Mouse (Mus musculus) C2C12 (cell line): ENCODE results near the gene Zc3h12c.

Experiments used
- CEBPB ChIP-seq: IDR thresholded peaks from one replicate; pipeline ENCODE4 v1.6.1; 2011; ENCODE audit warnings: low read depth, mild to moderate bottlenecking, control low read depth, moderate library complexity
- CTCF ChIP-seq: IDR thresholded peaks from one replicate; pipeline ENCODE4 v1.5.1; 2011; ENCODE audit not compliant: control insufficient read depth, insufficient read depth, insufficient read length
- FOSL1 ChIP-seq: IDR thresholded peaks from one replicate; pipeline ENCODE4 v1.8.0; 2011; ENCODE audit warnings: mild to moderate bottlenecking, low read length; ENCODE audit not compliant: poor library complexity, insufficient read depth, severe bottlenecking
- MAX ChIP-seq: IDR thresholded peaks from one replicate; pipeline ENCODE4 v1.6.1; 2011; ENCODE audit warnings: mild to moderate bottlenecking, control low read depth
- MYOD1 ChIP-seq: IDR thresholded peaks from one replicate; pipeline ENCODE4 v1.6.1; 2011; ENCODE audit warnings: low read depth; ENCODE audit not compliant: control insufficient read depth, insufficient read length
- MYOG ChIP-seq: IDR thresholded peaks from one replicate; pipeline ENCODE4 v1.6.1; 2011; ENCODE audit not compliant: control insufficient read depth, insufficient read length; ENCODE audit errors: extremely low read depth
- USF1 ChIP-seq: IDR thresholded peaks from one replicate; pipeline ENCODE4 v1.6.1; 2011; ENCODE audit warnings: low read depth, mild to moderate bottlenecking, control low read depth, moderate library complexity

GRCm38 (mm10) chr9:52190907-52191306 lies 22.5 kb upstream of the Zc3h12c start:
- no peak for TF ChIP-seq MYOD1
- TF ChIP-seq CTCF: no peak
- no peak for TF ChIP-seq MYOG
- TF ChIP-seq USF1: no peak
- no peak for TF ChIP-seq MAX
- no peak for TF ChIP-seq CEBPB
- TF ChIP-seq FOSL1: no peak
